Mouse (Mus musculus) layer of hippocampus, adult 9-10 months (tissue): ENCODE results near the gene Adamts9.

Source experiments
- DNase-seq: peaks from one replicate; pipeline ENCODE4 v3.0.0; 2022; ENCODE audit warnings: low spot score

Gene Adamts9

DNA sequence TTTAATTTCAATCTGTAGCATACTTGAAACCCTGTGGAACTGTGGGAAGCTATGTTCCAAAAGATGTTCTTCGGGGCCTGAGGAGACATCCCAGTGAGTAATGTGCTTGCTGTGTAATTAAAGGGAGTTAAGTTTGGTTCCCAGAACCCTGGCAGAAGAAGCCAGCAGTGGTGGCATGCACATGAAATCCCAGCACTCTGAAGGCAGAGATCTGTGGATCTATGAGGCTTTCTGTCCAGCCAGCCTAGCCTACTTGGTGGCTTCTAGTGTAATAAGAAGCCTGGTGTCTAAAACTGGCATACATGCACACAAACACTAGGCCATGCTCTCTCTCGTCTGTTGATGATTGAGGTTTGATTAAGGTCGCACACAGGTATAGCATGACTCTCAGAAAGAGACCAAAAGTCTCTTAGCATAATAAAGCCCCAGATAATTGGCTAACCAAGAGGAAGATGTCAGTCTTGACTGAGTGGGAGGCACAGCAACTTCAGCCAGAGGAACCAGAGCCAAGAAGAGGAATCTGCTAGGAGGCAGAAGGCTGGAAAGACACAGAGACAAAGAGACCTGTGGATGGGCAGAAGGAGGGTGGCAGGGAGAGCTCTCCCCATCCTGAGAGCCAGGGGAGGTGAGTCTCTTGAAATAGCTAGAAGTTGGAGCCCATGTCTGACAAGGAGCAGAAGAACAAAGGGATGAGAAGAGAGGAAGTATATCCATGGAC, 138.9 kb downstream of the Adamts9 start:
- DNase-seq = no peak

DNA sequence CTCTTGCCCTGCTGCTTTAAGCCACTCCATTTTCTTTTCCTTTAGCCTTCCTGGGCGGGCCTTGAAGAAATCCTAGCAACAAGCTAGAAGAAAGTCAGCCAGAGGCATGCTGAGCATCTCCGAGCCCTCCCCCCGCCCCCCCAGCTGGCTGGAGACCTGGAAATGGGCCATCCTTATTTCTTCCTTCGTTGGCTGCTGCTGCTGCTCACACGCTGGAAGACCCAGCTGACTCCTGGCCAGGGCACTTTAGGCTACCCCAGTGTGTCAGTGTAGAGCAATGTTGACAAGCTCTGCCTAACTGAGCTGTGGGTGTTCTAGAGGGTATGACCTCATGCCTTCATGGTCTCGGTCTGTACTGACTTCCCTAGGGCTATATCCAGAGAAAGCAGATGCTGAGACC, 140.1 kb downstream of the Adamts9 start:
- DNase-seq = no peak

GRCm38 (mm10) chr6:92802421-92802820, 140.9 kb downstream of the Adamts9 start:
- no peak for DNase-seq

DNA sequence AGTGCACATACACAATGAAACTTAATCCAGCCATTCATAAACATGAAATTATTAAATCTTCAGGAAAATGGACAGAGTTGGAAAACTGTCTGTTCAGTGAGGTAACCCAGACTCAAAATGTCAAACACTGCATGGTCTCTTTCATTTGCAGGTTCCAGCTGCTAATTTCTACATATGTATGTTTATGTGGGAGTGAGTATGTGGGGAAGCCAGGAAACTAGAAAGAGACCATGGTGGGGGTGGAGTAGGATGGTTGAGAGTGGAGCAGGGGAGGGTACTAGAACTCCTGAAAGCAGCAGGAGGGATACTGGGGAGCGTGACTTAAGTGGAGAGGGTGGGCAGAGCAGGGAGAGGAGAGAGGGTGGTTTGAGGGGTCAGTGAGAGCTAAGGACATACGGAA, 141.8 kb downstream of the Adamts9 start:
- DNase-seq = no peak

GRCm38 (mm10) chr6:92793804-92794203, 149.5 kb downstream of the Adamts9 start:
- DNase-seq = no peak

- peak; percentile 83 for DNase-seq
Observed at GRCm38 (mm10) chr6:92787376-92787712, 155.9 kb downstream of the Adamts9 start.

- no peak for DNase-seq
Observed at GRCm38 (mm10) chr6:92786701-92787375, 156.5 kb downstream of the Adamts9 start.

DNA sequence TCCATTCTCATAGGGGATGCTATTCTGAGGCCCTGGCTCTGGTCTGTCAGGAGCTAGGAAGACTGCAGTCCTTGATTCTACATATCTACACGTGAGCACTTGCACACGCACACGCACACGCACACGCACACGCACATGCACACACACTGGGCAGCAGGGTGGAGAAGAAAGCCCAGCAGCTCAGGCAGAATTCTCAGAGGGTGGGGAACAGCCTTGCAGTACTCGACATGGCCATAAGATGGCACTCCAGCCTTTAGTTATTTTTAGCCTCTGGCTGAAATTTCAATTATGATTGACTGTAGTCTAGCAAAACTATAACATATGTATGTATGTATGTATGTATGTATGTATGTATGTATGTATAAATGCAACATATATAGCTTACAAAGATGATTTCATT, 158.5 kb downstream of the Adamts9 start:
- peak; percentile 30 for DNase-seq

GRCm38 (mm10) chr6:92781446-92781845, 161.8 kb downstream of the Adamts9 start:
- no peak for DNase-seq

- DNase-seq = no peak
Observed at GRCm38 (mm10) chr6:92779935-92780205, 163.4 kb downstream of the Adamts9 start.

DNA sequence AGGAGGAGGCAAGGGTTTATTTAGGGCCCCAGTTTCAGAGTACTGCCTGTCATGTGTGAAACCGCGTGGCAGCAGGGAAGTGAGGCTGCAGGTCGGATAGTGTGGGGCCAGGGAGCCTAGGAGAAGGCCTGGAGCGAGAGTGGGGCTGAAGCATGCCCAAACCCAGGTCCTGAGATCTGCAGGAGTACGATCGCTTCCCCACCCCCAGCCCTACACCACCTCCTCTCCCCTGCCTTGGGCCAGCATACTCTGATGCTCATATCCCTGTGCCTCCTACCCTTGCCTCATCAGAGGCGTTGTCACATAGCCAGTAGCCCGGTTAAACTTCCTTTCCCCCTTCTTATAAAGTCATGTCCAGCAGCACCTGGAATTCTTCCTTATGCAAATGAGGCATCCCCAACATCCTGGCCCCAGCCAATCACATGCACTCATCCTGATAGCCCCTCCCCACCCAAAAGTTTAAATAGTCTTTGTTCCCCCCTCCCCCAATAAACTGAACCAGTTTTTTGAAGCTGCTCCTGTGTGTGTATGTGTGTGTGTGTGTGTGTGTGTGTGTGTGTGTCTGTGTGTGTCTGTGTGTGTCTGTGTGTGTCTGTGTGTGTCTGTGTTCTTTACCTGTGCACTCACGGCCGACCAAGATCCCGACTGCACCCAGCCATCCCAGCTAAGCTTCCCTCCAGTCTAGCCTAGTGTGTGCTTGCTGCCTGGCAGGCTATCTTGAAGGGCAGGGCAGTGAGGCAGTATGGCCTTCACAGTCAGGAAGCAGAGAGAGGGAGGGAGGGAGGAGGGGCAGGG, 164.0 kb downstream of the Adamts9 start:
- DNase-seq = no peak

GRCm38 (mm10) chr6:92776356-92776755, 166.9 kb downstream of the Adamts9 start:
- DNase-seq = peak; percentile 31

- no peak for DNase-seq
Observed at GRCm38 (mm10) chr6:92762372-92762771, 180.9 kb downstream of the Adamts9 start.

DNA sequence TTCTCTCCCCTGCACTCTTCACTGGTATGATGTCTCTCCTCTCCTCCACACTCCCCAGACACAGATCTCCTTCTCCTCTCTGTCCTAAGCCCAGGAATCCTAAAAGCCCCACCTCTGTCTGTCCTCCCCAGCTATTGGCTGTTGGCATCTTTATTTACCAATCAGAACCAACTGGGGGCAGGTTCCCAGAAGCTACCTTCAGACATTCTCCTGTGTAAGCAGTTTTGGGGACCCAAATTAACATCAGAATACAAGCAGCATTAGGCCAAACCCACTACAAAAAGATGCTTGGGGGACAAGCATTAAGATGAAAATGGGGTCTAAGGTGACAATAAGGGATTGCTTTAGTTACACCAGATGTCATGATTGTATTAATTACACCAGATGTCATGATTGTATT, 183.7 kb downstream of the Adamts9 start:
- DNase-seq = no peak

- DNase-seq = no peak
Observed at GRCm38 (mm10) chr6:92755826-92756225, 187.5 kb downstream of the Adamts9 start.

DNA sequence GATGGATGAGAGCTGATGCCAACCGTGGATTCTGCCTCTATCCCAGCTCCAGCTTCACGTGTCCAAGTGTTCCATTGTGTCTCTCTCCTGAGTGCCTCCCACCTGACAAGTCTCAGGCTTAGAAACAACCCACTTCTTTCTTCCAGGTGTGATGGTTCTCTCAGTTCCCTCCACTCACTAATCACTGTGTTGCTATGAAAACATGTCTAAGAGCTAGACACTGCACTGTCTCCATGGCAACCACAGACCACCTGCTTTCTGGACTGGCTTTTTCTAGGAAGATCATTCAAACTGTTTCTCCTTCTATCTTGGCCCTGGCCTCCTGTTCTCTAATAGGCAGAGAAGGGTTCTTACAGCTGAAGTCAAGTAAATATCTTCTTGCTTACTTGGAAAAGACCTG, 190.6 kb downstream of the Adamts9 start:
- DNase-seq = no peak

GRCm38 (mm10) chr6:92749420-92749819, 193.9 kb downstream of the Adamts9 start:
- DNase-seq = no peak

DNA sequence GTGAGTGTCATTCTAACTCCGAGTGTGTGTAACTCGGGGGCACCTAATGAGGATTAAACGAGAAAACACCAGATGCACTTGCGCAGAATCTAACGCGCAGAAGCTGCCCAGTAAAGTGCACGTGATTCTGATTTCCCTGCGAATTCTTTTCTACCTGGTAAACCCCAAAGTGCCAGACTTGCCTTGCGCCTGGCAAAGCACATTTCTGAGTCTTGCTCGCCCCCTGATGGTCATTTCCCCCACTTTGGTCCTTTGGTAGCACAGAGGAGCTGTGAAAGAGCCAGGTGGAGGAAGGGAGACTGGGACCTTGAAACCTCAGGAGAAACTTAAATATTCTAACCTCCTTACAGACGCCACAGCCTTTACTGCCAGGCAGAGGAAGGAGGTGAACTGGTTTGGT, 199.7 kb downstream of the Adamts9 start:
- peak; percentile 77 for DNase-seq

DNA sequence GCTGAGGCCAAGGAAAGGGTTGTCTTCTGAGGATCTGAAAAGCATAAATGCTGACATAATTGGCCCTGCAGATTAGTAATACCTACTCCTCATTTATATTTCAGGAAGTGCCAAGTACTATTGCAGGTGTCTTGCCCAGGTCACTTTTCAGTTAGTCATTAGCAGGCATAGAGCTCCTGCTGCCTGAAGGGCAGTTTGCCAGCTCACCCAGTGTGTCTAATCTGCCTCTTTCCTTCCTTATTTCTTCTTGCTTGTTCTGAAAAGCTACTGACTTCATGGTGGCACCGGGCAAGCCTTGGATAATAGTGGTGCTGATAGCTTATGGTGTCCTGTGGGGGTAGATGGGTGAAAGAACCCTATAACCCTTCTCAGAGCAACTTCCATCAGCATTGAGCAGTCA, 206.2 kb downstream of the Adamts9 start:
- DNase-seq = no peak

- DNase-seq = no peak
Observed at GRCm38 (mm10) chr6:92733651-92734050, 209.6 kb downstream of the Adamts9 start.

GRCm38 (mm10) chr6:92728514-92728913, 214.8 kb downstream of the Adamts9 start:
- DNase-seq = no peak

- DNase-seq = peak; percentile 82
Observed at GRCm38 (mm10) chr6:92728084-92728483, 215.2 kb downstream of the Adamts9 start.

DNA sequence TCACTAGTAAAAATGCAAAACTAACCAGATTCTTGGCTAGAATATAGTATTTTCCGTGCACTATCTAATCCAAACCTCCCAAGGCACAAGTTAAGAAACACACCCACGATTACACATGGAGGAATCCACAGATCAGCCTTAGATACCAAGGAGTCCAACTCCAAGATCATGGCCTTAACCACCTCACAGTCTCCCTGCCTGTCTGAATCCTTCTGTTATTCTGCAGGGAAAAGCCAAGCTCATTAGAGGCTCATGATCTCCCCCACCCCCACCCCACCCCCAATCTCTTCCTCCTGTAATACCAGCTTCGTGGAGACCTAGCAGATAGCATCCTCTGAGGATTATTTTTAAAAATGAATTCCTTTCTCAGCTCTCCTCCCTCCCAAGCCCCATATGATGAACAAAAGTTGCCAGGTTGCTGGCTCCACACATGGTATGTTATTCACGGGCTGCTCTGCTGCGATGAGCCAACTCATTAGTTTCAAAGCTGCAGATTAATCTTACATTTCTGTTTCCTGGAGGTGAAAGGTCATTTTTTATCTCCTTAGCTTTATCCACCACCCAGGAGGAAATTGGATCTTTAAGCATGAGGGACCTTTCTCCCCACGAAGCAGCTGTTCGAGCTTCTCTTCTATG, 215.8 kb downstream of the Adamts9 start:
- DNase-seq = no peak
